Mouse (Mus musculus) Patski (cell line): ENCODE measurements around the gene Ap2m1. TPM values are rescaled to one million over a fixed set of nuclear protein-coding genes. Genes with fewer than 3 reads are reported as not detected.

ENCODE experiments used
- ATAC-seq: fragments of 100-300 bp; one replicate; pipeline ENCODE4 v1.8.0; 2021
- CTCF ChIA-PET: fragments of 350-600 bp; sonication (Branson Sonifier 250); formaldehyde crosslinking; loops from one replicate; lab custom pipeline; 2022; ENCODE audit warnings: inconsistent platforms; lab: Charles Lee
- POLR2A ChIA-PET: fragments of 350-600 bp; sonication (Branson Sonifier 250); formaldehyde crosslinking; loops from one replicate; lab custom pipeline; 2022; ENCODE audit warnings: antibody characterized with exemption, inconsistent platforms; lab: Charles Lee
- DNase-seq: peaks from one replicate; pipeline ENCODE4 v3.0.0-alpha.2; 2011; ENCODE audit warnings: low read depth, low spot score
- H3K27me3 ChIP-seq: fragments of 371-371 bp; one replicate; pipeline ENCODE4 v1.5.1; 2021
- CTCF ChIP-seq: fragments of 100-300 bp; IDR thresholded peaks from one replicate; pipeline ENCODE4 v1.5.1; 2021
- in situ Hi-C: fragments of 300-500 bp; cut with MboI; formaldehyde crosslinking; loops from 3 replicates; pipeline ENCODE4 v1.11.1; 2018; ENCODE audit warnings: low pct_unique_long_range_greater_than_20kb, mixed read lengths
- polyA plus RNA-seq: library from polyadenylated mRNA; unstranded; gene quantifications from one replicate; pipeline ENCODE4 v1.2.3, GENCODE M21; 2021

The Ap2m1 gene
- polyA plus RNA-seq, 1 experiment from 2014 or later = 707 TPM

GRCm38 (mm10) chr16:20547423-20547822 lies 12.1 kb downstream of the Ap2m1 start:
- no peak for TF ChIP-seq CTCF
- POLR2A ChIA-PET = interaction anchor here (0.7 to 2.7 kb wide), 8 partner anchors 9 to 314 kb away, joined by 3 to 8 read pairs (median 4); partner anchors contain the start of genes Ap2m1 and Camk2n2
- H3K27me3 ChIP-seq = no peaks in the 10 kb centered on the region
- CTCF ChIA-PET = interaction anchor here (1.4 kb wide), 1 partner anchor 14 kb away, joined by 3 read pairs; no protein-coding TSS in a partner anchor
- no peak for ATAC-seq
- in situ Hi-C loops = loop anchor here (5.0 kb wide), 1 partner anchor 65 kb away; the partner anchor contains the start of genes Alg3, Eef1akmt4 and Gm49333
- DNase-seq = no peak

DNA sequence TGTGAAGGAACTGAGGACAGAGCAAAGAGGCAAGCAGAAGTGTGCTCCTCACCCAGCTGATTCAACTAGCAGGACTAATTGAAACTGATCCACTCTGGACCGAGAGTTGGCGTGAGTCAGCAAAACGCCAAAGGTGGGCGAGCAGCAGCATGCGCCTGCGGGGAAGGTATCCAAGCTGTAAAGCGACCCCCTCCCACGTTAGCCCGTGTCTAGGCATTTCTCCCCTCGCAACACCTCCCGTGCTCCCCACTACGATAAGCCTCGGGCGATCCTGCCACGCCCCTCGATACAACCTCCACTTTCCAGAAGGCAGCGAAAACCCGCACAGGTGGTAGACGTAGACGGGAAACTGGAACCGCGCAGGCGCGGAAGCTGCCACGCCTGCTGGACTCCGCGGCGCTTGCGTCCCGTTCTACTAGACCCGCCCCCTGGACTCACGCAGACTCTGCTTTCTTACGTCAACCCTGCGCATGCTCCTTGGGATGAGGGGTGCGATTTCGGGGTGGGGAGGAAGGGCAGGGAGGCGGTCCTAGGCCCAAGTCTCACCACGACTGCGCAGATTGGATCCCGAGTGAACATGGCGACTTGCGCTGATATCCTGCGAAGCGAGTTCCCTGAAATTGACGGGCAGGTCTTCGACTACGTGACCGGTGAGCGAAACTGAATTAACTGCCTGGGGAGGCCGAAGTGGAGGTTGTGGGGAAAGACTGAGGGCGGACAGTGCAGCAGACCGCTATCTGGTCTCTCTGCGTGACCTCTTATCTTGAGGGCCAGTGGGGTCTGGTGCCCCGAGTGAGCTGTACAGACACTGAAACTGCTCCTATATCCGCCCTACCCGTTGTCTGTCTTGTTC lies 13.0 kb downstream of the Ap2m1 start, which contains the start of gene Abcf3:
Gene Abcf3 (plus strand): TSS at position 482 of the 853 bp plus-strand sequence.
- in situ Hi-C loops = loop anchor here (5.0 kb wide), 1 partner anchor 64 kb away; the partner anchor contains the start of genes Alg3, Eef1akmt4 and Gm49333
- CTCF ChIA-PET = interaction anchor here (0.8 kb wide), 1 partner anchor 12 kb away, joined by 3 read pairs; no protein-coding TSS in a partner anchor
- POLR2A ChIA-PET = interaction anchor here (0.9 to 2.7 kb wide), 7 partner anchors 10 to 168 kb away, joined by 3 to 8 read pairs (median 4); partner anchors contain the start of genes Ap2m1, Camk2n2 and Dvl3
- H3K27me3 ChIP-seq = no peaks in the 10 kb centered on the region
- DNase-seq (peak; percentile 95), ATAC-seq (peak; percentile 78)
- no peak for TF ChIP-seq CTCF

- no peaks in the 10 kb centered on the region for H3K27me3 ChIP-seq
- DNase-seq = no peak
- TF ChIP-seq CTCF = no peak
- in situ Hi-C loops = loop anchor here (5.0 kb wide), 1 partner anchor 63 kb away; the partner anchor contains the start of genes Alg3, Eef1akmt4 and Gm49333
- CTCF ChIA-PET = no interaction called here
- ATAC-seq = no peak
- POLR2A ChIA-PET = interaction anchor here (0.9 to 2.7 kb wide), 3 partner anchors 11 to 34 kb away, joined by 3 to 8 read pairs (median 4); partner anchors contain the start of gene Dvl3
These were observed 13.9 kb downstream of the Ap2m1 start for GRCm38 (mm10) chr16:20549161-20549560.

GRCm38 (mm10) chr16:20551691-20552090 lies 16.4 kb downstream of the Ap2m1 start:
- DNase-seq = no peak
- H3K27me3 ChIP-seq = no peaks in the 10 kb centered on the region
- ATAC-seq = no peak
- in situ Hi-C loops = no loop called here
- CTCF ChIA-PET = no interaction called here
- POLR2A ChIA-PET = interaction anchor here (0.6 kb wide), 1 partner anchor 32 kb away, joined by 4 read pairs; no protein-coding TSS in a partner anchor
- no peak for TF ChIP-seq CTCF

DNA sequence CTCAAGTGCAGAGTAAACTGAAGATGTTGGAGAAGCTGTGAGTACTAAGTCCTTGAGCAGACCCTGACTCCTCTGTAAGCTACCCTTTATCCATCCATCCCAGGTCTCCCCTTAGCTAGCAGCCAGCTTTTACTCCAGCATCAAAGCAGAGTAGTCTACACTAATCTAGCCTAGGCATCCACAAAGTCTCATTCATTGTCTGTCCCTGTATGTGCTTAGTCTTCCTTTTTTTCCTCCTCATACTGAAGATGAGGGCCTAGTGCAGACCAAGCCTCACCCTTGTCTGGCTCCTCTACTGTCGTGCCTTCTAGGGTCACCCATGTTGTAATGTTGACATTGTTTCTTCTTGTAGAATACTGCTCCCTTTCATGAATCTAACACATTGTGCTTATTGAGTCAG lies 17.3 kb downstream of the Ap2m1 start:
- in situ Hi-C loops = no loop called here
- TF ChIP-seq CTCF = no peak
- ATAC-seq (no peak), DNase-seq (no peak)
- H3K27me3 ChIP-seq = no peaks in the 10 kb centered on the region
- POLR2A ChIA-PET = no interaction called here
- CTCF ChIA-PET = no interaction called here

GRCm38 (mm10) chr16:20555000-20555399 lies 19.7 kb downstream of the Ap2m1 start:
- POLR2A ChIA-PET = no interaction called here
- no peak for TF ChIP-seq CTCF
- H3K27me3 ChIP-seq = no peaks in the 10 kb centered on the region
- ATAC-seq (no peak), DNase-seq (no peak)
- in situ Hi-C loops = no loop called here
- CTCF ChIA-PET = interaction anchor here (1.4 kb wide), 1 partner anchor 12 kb away, joined by 4 read pairs; no protein-coding TSS in a partner anchor

DNA sequence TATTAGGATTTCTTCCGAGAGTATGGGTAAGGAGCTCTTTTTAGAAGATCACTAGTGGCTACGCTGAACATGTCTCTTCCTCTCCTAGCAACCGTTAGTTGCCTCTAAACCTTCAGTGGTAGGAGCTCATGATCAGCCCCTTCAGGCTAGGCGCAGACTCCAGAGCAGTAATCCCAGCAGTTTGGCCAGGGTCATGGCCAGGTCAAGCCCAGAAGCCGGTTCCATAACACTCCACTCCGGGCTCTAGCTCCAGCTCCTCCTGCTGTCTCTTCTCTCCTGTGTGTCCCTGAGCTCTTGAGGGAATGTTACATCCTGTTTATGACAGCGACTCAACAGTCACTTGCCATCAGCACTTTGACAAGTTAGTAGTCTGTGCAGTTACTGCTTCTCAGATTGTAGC lies 22.1 kb downstream of the Ap2m1 start:
- ChIA-PET POLR2A (interaction anchor here (0.5 kb wide), 1 partner anchor 13 kb away, joined by 3 read pairs; no protein-coding TSS in a partner anchor), CTCF (interaction anchor here (1.1 to 1.7 kb wide), 3 partner anchors 7 to 14 kb away, joined by 3 to 11 read pairs (median 3); no protein-coding TSS in a partner anchor)
- ATAC-seq (no peak), DNase-seq (no peak)
- in situ Hi-C loops = no loop called here
- TF ChIP-seq CTCF = no peak
- H3K27me3 ChIP-seq = no peaks in the 10 kb centered on the region

- ATAC-seq (no peak), DNase-seq (no peak)
- in situ Hi-C loops = loop anchor here (5.0 kb wide), 1 partner anchor 37 kb away; no protein-coding TSS in a partner anchor
- ChIA-PET POLR2A (no interaction called here), CTCF (no interaction called here)
- H3K27me3 ChIP-seq = peaks cover 3% of the 10 kb centered on the region
- no peak for TF ChIP-seq CTCF
These were observed 29.8 kb downstream of the Ap2m1 start for GRCm38 (mm10) chr16:20565075-20565474.

DNA sequence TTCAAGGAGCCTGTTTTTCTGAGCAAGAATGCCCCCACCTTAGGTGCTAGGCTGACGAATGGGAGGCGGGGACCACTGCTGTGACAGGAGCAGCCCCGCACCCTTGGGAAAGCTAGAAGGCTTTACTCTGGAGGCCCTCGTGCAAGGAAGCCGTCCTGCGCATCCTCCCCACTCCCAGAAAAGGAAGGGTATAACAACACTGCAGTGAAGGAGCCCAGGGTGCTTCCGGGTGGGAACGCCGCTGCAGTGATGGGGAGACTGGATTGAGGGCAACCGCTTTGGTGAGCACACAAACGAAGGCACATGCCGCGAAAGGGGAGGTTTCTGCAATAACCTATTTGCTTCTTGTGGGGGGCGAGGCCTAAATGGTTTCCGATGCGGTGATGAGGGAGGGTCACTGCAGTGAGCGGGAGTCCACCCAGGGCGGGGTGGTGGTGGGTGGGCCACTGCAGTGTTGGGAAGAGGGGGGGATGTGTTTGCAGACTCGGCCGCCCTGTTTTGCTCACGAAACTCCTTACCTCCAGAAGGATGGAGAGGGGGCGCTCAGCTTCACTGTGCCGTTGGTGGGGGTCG lies 54.2 kb downstream of the Ap2m1 start, which contains the start of gene Vwa5b2:
Gene Vwa5b2 (plus strand): TSS at position 106 of the 573 bp plus-strand sequence.
- peaks cover 66% of the 10 kb centered on the region for H3K27me3 ChIP-seq
- in situ Hi-C loops = no loop called here
- CTCF ChIA-PET = no interaction called here
- POLR2A ChIA-PET = no interaction called here
- TF ChIP-seq CTCF = no peak
- no peak for ATAC-seq
- DNase-seq = no peak
